Mouse (Mus musculus): ENCODE data around the gene Ccndbp1. TPM values are rescaled to one million over a fixed set of nuclear protein-coding genes. Genes with fewer than 3 reads are reported as not detected.
A peak's percentile ranks its signal among the peaks of the same experiment; 100 is the strongest.
"Not testable (repeated sequence)": the region's sequence is repeated elsewhere in the genome, so short reads cannot be mapped to it uniquely, and the experiment has no call there.

Gene Ccndbp1
- 31.3 and 32.3 TPM in 2 replicates for polyA plus RNA-seq (2016; fragmentation: Nextera tagmentation; extraction: Ambion mirVana)

- Histone ChIP-seq H3K4me3 (peak within 1 kb of the TSS; percentile 66), H3K36me3 (replicated peaks) (peaks cover 9% of the 10 kb centered on the region), H3K9me3 (no peaks in the 10 kb centered on the region), H3K4me1 (peaks cover 17% of the 10 kb centered on the region), H3K27ac (peak within 1 kb of the TSS; percentile 79), H3K27me3 (ENCODE audit: poor library complexity, severe bottlenecking) (no peaks in the 10 kb centered on the region)
- WGBS, result 2% methylated on average over 34 of the region's 34 CpGs
- DNase-seq (ENCODE audit: extremely low spot score, low spot score), result peak; percentile 92
Measured at GRCm38 (mm10) chr2:121007925-121008663, at the start of gene Ccndbp1. Gene Ccndbp1 (plus strand): TSS chr2:121008403.

- WGBS, result 93% methylated on average over 2 of the region's 2 CpGs
- peaks cover 56% of the 10 kb centered on the region for H3K36me3 ChIP-seq (replicated peaks)
- H3K27me3 ChIP-seq (ENCODE audit: poor library complexity, severe bottlenecking), result no peaks in the 10 kb centered on the region
- no peaks in the 10 kb centered on the region for H3K9me3 ChIP-seq
- no peak overlapping the region for H3K4me3 ChIP-seq
- H3K27ac ChIP-seq, result no peak overlapping the region
- H3K4me1 ChIP-seq, result no peaks in the 10 kb centered on the region
- no peak for DNase-seq (ENCODE audit: extremely low spot score, low spot score)
Measured at GRCm38 (mm10) chr2:120959363-120959762, 48.8 kb upstream of the Ccndbp1 start.

GRCm38 (mm10) chr2:120959827-120960226 lies 48.4 kb upstream of the Ccndbp1 start:
- 94% methylated on average over 5 of the region's 5 CpGs for WGBS
- Histone ChIP-seq H3K27me3 (ENCODE audit: poor library complexity, severe bottlenecking) (no peaks in the 10 kb centered on the region), H3K27ac (no peak overlapping the region), H3K36me3 (replicated peaks) (peaks cover 52% of the 10 kb centered on the region), H3K9me3 (no peaks in the 10 kb centered on the region), H3K4me3 (no peak overlapping the region), H3K4me1 (no peaks in the 10 kb centered on the region)
- no peak for DNase-seq (ENCODE audit: extremely low spot score, low spot score)

- no peaks in the 10 kb centered on the region for H3K9me3 ChIP-seq
- H3K4me1 ChIP-seq, result no peaks in the 10 kb centered on the region
- no peak overlapping the region for H3K27ac ChIP-seq
- no peak for DNase-seq (ENCODE audit: extremely low spot score, low spot score)
- 91% methylated on average over 1 of the region's 1 CpGs for WGBS
- no peaks in the 10 kb centered on the region for H3K27me3 ChIP-seq (ENCODE audit: poor library complexity, severe bottlenecking)
- peaks cover 47% of the 10 kb centered on the region for H3K36me3 ChIP-seq (replicated peaks)
- H3K4me3 ChIP-seq, result no peak overlapping the region
Measured at GRCm38 (mm10) chr2:120960261-120960660, 47.9 kb upstream of the Ccndbp1 start.

GRCm38 (mm10) chr2:120963110-120963509 lies 45.1 kb upstream of the Ccndbp1 start:
- no peaks in the 10 kb centered on the region for H3K9me3 ChIP-seq
- peaks cover 54% of the 10 kb centered on the region for H3K36me3 ChIP-seq (replicated peaks)
- H3K4me1 ChIP-seq, result no peaks in the 10 kb centered on the region
- no peak overlapping the region for H3K27ac ChIP-seq
- no peak overlapping the region for H3K4me3 ChIP-seq
- WGBS, result 96% methylated on average over 7 of the region's 7 CpGs
- H3K27me3 ChIP-seq (ENCODE audit: poor library complexity, severe bottlenecking), result no peaks in the 10 kb centered on the region
- DNase-seq (ENCODE audit: extremely low spot score, low spot score), result no peak

GRCm38 (mm10) chr2:120965486-120965885 lies 42.7 kb upstream of the Ccndbp1 start:
- no peak for DNase-seq (ENCODE audit: extremely low spot score, low spot score)
- no peak overlapping the region for H3K27ac ChIP-seq
- peaks cover 36% of the 10 kb centered on the region for H3K36me3 ChIP-seq (replicated peaks)
- H3K4me1 ChIP-seq, result peaks cover 11% of the 10 kb centered on the region
- no peaks in the 10 kb centered on the region for H3K9me3 ChIP-seq
- H3K4me3 ChIP-seq, result no peak overlapping the region
- no peaks in the 10 kb centered on the region for H3K27me3 ChIP-seq (ENCODE audit: poor library complexity, severe bottlenecking)
- 93% methylated on average over 3 of the region's 3 CpGs for WGBS

GRCm38 (mm10) chr2:120970045-120970539 lies 38.1 kb upstream of the Ccndbp1 start:
- Histone ChIP-seq H3K4me1 (peaks cover 21% of the 10 kb centered on the region), H3K9me3 (no peaks in the 10 kb centered on the region), H3K27me3 (ENCODE audit: poor library complexity, severe bottlenecking) (peaks cover 7% of the 10 kb centered on the region; the same call in 1 of the 2 replicates), H3K27ac (peak overlapping the region; percentile 95), H3K36me3 (replicated peaks) (peaks cover 16% of the 10 kb centered on the region; the same call in 1 of the 2 replicates), H3K4me3 (peak overlapping the region; percentile 85)
- under 1% methylated on average over 23 of the region's 23 CpGs for WGBS
- no peak for DNase-seq (ENCODE audit: extremely low spot score, low spot score)

- H3K36me3 ChIP-seq (replicated peaks), result peaks cover 16% of the 10 kb centered on the region; the same call in 1 of the 2 replicates
- H3K9me3 ChIP-seq, result no peaks in the 10 kb centered on the region
- H3K4me3 ChIP-seq, result peak within 1 kb of the TSS; percentile 85
- H3K27me3 ChIP-seq (ENCODE audit: poor library complexity, severe bottlenecking), result peaks cover 7% of the 10 kb centered on the region; the same call in 1 of the 2 replicates
- H3K4me1 ChIP-seq, result peaks cover 21% of the 10 kb centered on the region
- WGBS, result under 1% methylated on average over 39 of the region's 39 CpGs
- H3K27ac ChIP-seq, result peak within 1 kb of the TSS; percentile 95
- peak; percentile 88 for DNase-seq (ENCODE audit: extremely low spot score, low spot score)
Measured at GRCm38 (mm10) chr2:120970559-120971080, 37.6 kb upstream of the Ccndbp1 start, which contains the start of gene Ubr1. Gene Ubr1 (minus strand): TSS chr2:120970715.

GRCm38 (mm10) chr2:120971766-120972165 lies 36.4 kb upstream of the Ccndbp1 start:
- Histone ChIP-seq H3K36me3 (replicated peaks) (peaks cover 9% of the 10 kb centered on the region; the same call in 1 of the 2 replicates), H3K4me1 (peaks cover 25% of the 10 kb centered on the region), H3K27ac (no peak overlapping the region), H3K4me3 (no peak overlapping the region), H3K9me3 (no peaks in the 10 kb centered on the region), H3K27me3 (ENCODE audit: poor library complexity, severe bottlenecking) (peaks cover 15% of the 10 kb centered on the region; the same call in 1 of the 2 replicates)
- DNase-seq (ENCODE audit: extremely low spot score, low spot score), result no peak
- 90% methylated on average over 4 of the region's 4 CpGs for WGBS

GRCm38 (mm10) chr2:120972257-120972656 lies 35.9 kb upstream of the Ccndbp1 start:
- 97% methylated on average over 8 of the region's 8 CpGs for WGBS
- DNase-seq (ENCODE audit: extremely low spot score, low spot score); H3K36me3 ChIP-seq (replicated peaks): not testable (repeated sequence)

GRCm38 (mm10) chr2:120972964-120973363 lies 35.2 kb upstream of the Ccndbp1 start:
- peaks cover 24% of the 10 kb centered on the region for H3K27me3 ChIP-seq (ENCODE audit: poor library complexity, severe bottlenecking)
- no peak for DNase-seq (ENCODE audit: extremely low spot score, low spot score)
- no peaks in the 10 kb centered on the region for H3K36me3 ChIP-seq (replicated peaks)
- no peak overlapping the region for H3K27ac ChIP-seq
- peak overlapping the region; percentile 19 for H3K4me3 ChIP-seq
- H3K9me3 ChIP-seq, result no peaks in the 10 kb centered on the region
- H3K4me1 ChIP-seq, result peaks cover 36% of the 10 kb centered on the region
- 16% methylated on average over 5 of the region's 5 CpGs for whole genome bisulfite sequencing

More at GRCm38 (mm10) chr2:120972257-120972656, 35.9 kb upstream of the Ccndbp1 start:
- H3K27ac ChIP-seq, H3K9me3 ChIP-seq, H3K4me3 ChIP-seq: not testable (repeated sequence)
- Histone ChIP-seq H3K27me3 (ENCODE audit: poor library complexity, severe bottlenecking) (peaks cover 20% of the 10 kb centered on the region), H3K4me1 (peaks cover 30% of the 10 kb centered on the region)

- no peaks in the 10 kb centered on the region for H3K9me3 ChIP-seq
- H3K4me3 ChIP-seq, result peak overlapping the region; percentile 89
- peaks cover 26% of the 10 kb centered on the region for H3K27me3 ChIP-seq (ENCODE audit: poor library complexity, severe bottlenecking)
- no peak for DNase-seq (ENCODE audit: extremely low spot score, low spot score)
- no peaks in the 10 kb centered on the region for H3K36me3 ChIP-seq (replicated peaks)
- H3K27ac ChIP-seq, result no peak overlapping the region
- 46% methylated on average over 4 of the region's 4 CpGs for WGBS
- H3K4me1 ChIP-seq, result peaks cover 20% of the 10 kb centered on the region
Measured at GRCm38 (mm10) chr2:120976308-120976707, 31.9 kb upstream of the Ccndbp1 start.
